Mouse (Mus musculus) bone marrow, adult 2 months (tissue): Measurements from ENCODE around the gene Mypn. TPM values are rescaled to one million over a fixed set of nuclear protein-coding genes. Genes with fewer than 3 reads are reported as not detected.

Experiments used
- H3K27ac ChIP-seq: fragments of 200-500 bp; 2 replicates; pipeline ENCODE4 v1.5.1; 2012; ENCODE audit warnings: low read depth, mild to moderate bottlenecking, control low read depth, inconsistent platforms, low read length; ENCODE audit not compliant: control insufficient read depth, poor library complexity, insufficient read depth
- H3K4me1 ChIP-seq: fragments of 200-500 bp; 2 replicates; pipeline ENCODE4 v1.6.1; 2011; ENCODE audit warnings: low read length; ENCODE audit not compliant: control insufficient read depth, insufficient read depth
- H3K4me3 ChIP-seq: fragments of 200-500 bp; replicated peaks from 2 replicates; pipeline ENCODE3; 2011; ENCODE audit warnings: mild to moderate bottlenecking, low read depth, low read length, control low read depth; ENCODE audit not compliant: control insufficient read depth
- CTCF ChIP-seq: fragments of 200-500 bp; IDR thresholded peaks from 2 replicates; pipeline ENCODE4 v1.5.1; 2011; ENCODE audit warnings: low read length, control low read depth; ENCODE audit not compliant: control insufficient read depth, insufficient read depth
- POLR2A ChIP-seq: fragments of 200-500 bp; IDR thresholded peaks from 2 replicates; pipeline ENCODE4 v1.6.1; 2011; ENCODE audit warnings: low read depth, mild to moderate bottlenecking, control low read depth, low read length, borderline replicate concordance; ENCODE audit not compliant: control insufficient read depth
- WGBS: fragments of 180-500 bp; shearing (Covaris S2); methylation state at CpG from one replicate; pipeline ENCODE4 v1.1.7; 2018; 5-methylcytosine and 5-hydroxymethylcytosine counted together
- polyA plus RNA-seq: library from polyadenylated mRNA; stranded (reverse); fragments of >200 nt; gene quantifications from 2 replicates; pipeline ENCODE4 v1.2.4, GENCODE M21; 2011; ENCODE audit warnings: low replicate concordance; ENCODE audit not compliant: missing spikeins, insufficient read depth, insufficient read length

The Mypn gene
- polyA plus RNA-seq, 1 experiment: not detected

GRCm38 (mm10) chr10:63184451-63184850 lies 19.3 kb downstream of the Mypn start:
- Histone ChIP-seq H3K4me1 (no peaks in the 10 kb centered on the region; the same call in 1 of the 2 replicates), H3K27ac (no peak overlapping the region), H3K4me3 (no peak overlapping the region)
- TF ChIP-seq CTCF: no peak
- TF ChIP-seq POLR2A: no peak
- 80% methylated on average over 4 of the region's 4 CpGs for WGBS

GRCm38 (mm10) chr10:63182177-63182768 lies 21.5 kb downstream of the Mypn start:
- Histone ChIP-seq H3K4me3 (no peak overlapping the region), H3K4me1 (peaks cover 1% of the 10 kb centered on the region; the same call in 1 of the 2 replicates), H3K27ac (no peak overlapping the region)
- TF ChIP-seq CTCF (no peak), POLR2A (no peak)
- 76% methylated on average over 5 of the region's 5 CpGs for WGBS

GRCm38 (mm10) chr10:63181166-63181565 lies 22.6 kb downstream of the Mypn start:
- TF ChIP-seq POLR2A: no peak
- H3K4me1 ChIP-seq: peaks cover 1% of the 10 kb centered on the region; the same call in 1 of the 2 replicates
- no peak overlapping the region for H3K4me3 ChIP-seq
- no peak overlapping the region for H3K27ac ChIP-seq
- WGBS: 82% methylated on average over 1 of the region's 1 CpGs

GRCm38 (mm10) chr10:63179524-63179923 lies 24.2 kb downstream of the Mypn start:
- H3K4me3 ChIP-seq: no peak overlapping the region
- WGBS: 92% methylated on average over 10 of the region's 10 CpGs
- TF ChIP-seq CTCF (no peak), POLR2A (no peak)
- no peak overlapping the region for H3K27ac ChIP-seq
- peaks cover 1% of the 10 kb centered on the region; the same call in 1 of the 2 replicates for H3K4me1 ChIP-seq

GRCm38 (mm10) chr10:63178318-63178717 lies 25.4 kb downstream of the Mypn start:
- WGBS: 79% methylated on average over 2 of the region's 2 CpGs
- Histone ChIP-seq H3K4me3 (no peak overlapping the region), H3K27ac (peak overlapping the region; percentile 42; the same call in 1 of the 2 replicates), H3K4me1 (peaks cover 1% of the 10 kb centered on the region; the same call in 1 of the 2 replicates)
- TF ChIP-seq POLR2A (no peak), CTCF (no peak)

- peak overlapping the region; percentile 15 for H3K4me3 ChIP-seq
- peaks cover 1% of the 10 kb centered on the region; the same call in 1 of the 2 replicates for H3K4me1 ChIP-seq
- TF ChIP-seq CTCF (no peak), POLR2A (no peak)
- WGBS: 53% methylated on average over 21 of the region's 21 CpGs
- H3K27ac ChIP-seq: peak overlapping the region; percentile 81
Measured at GRCm38 (mm10) chr10:63177286-63178140, 26.2 kb downstream of the Mypn start.

- 1% methylated on average over 8 of the region's 8 CpGs for WGBS
- Histone ChIP-seq H3K4me3 (peak overlapping the region; percentile 61), H3K27ac (peak overlapping the region; percentile 89), H3K4me1 (peaks cover 1% of the 10 kb centered on the region; the same call in 1 of the 2 replicates)
- TF ChIP-seq CTCF (no peak), POLR2A (no peak)
Measured at GRCm38 (mm10) chr10:63176471-63176931, 27.3 kb downstream of the Mypn start.

GRCm38 (mm10) chr10:63172089-63172488 lies 31.7 kb downstream of the Mypn start:
- Histone ChIP-seq H3K27ac (no peak overlapping the region), H3K4me1 (peaks cover 4% of the 10 kb centered on the region; the same call in 1 of the 2 replicates), H3K4me3 (no peak overlapping the region)
- 86% methylated on average over 3 of the region's 3 CpGs for WGBS
- TF ChIP-seq POLR2A: no peak
- TF ChIP-seq CTCF: no peak
